Mouse (Mus musculus) hematopoietic stem cell, adult 5-6 weeks (primary cell): ENCODE data around the gene Atp1a3. TPM values are rescaled to one million over a fixed set of nuclear protein-coding genes. Genes with fewer than 3 reads are reported as not detected.
A peak's percentile ranks its signal among the peaks of the same experiment; 100 is the strongest.

ENCODE experiments used
- ATAC-seq, 2 experiments: fragments of 125-278 bp in 1 of 2; replicated peaks in 1 of 2; 2 replicates each; pipeline ENCODE4 v1.8.0; 2016 to 2017; ENCODE audit warnings: inconsistent platforms in 2 of 2, mild to moderate bottlenecking in 2 of 2, moderate number of reproducible peaks in 2 of 2, low read depth in 1 of 2, moderate TSS enrichment in 1 of 2; ENCODE audit not compliant: low FRiP score in 2 of 2, poor library complexity in 2 of 2, severe bottlenecking in 2 of 2, insufficient read depth in 1 of 2, low TSS enrichment in 1 of 2
- total RNA-seq: library from RNA; stranded (forward); fragments of 172-1452, 232-1000 nt; gene quantifications from 2 replicates; pipeline ENCODE4 v1.2.3, GENCODE M21; 2017

The Atp1a3 gene
- total RNA-seq, 1 experiment from 2014 or later = 9.9 TPM

GRCm38 (mm10) chr7:24973902-24974301, 31.9 kb downstream of the Atp1a3 start:
- ATAC-seq = no peak

DNA sequence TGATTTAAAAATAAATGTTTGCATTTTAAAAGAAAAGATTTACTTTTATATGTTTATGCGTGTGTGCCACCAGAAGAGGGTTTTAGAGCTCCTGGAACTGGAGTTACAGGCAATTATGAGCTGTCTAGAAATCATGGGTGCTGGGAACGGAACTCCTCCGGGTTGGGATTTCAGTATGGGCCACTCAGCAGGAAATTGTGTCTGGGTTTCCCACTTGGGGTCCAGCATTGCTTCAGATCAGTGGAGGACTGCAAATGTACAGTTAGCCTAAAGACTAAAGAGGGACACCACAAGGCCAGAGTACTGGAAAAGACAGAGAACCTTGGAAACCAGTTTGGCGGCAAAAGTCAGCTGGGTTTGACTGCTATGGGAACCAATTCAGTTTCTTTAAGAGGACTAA, 32.5 kb downstream of the Atp1a3 start:
- ATAC-seq = no peak

GRCm38 (mm10) chr7:24971972-24972893, 33.5 kb downstream of the Atp1a3 start, which contains the start of gene Rabac1:
Gene Rabac1, minus strand, starts transcription at chr7:24972754.
- ATAC-seq = peak; percentile 93 to 96

- ATAC-seq = peak in 1 of 2 experiments; percentile 24; a peak in 1 of 4 replicates
Measured at GRCm38 (mm10) chr7:24971261-24971971, 34.3 kb downstream of the Atp1a3 start.

- no peak for ATAC-seq
Measured at GRCm38 (mm10) chr7:24970341-24970740, 35.4 kb downstream of the Atp1a3 start.

DNA sequence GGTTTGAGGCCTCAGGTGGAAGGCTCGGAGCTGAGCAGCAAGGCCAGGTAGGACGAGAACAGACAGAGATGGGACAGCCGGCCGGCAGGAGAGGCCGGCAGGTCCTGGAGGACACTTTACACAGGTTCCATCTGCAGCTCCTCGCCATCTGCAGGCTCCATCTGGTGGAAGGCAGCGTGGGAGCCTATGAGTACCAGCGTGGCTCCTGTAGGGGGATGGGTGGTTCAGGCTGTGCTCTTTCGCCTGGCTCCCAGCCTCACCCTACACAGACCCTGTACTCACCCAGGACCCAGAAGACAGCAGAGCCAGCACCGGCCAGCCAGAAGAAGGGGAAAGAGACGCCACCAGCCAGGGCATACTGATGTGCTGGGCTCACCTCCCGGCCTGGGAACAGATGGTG, 36.0 kb downstream of the Atp1a3 start:
- no peak for ATAC-seq

DNA sequence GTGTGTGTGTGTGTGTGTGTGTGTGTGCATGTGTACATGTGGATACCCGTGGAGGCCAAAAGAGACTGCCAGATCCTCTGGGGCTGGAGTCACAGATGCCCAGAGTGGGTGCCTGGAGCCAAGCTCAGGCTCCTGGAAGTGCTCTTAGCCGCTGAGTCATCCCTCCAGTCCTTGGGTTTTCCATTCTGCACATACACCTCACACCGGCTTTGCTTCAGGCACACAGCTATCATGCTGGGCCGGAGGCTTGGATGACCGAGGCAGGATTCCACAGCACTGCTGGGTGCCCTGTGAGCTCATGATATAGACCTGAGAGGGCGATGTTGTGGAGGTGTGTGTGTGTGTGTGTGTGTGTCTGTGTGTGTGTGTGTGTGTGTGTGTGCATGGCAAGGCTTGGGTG, 37.3 kb downstream of the Atp1a3 start:
- no peak for ATAC-seq

DNA sequence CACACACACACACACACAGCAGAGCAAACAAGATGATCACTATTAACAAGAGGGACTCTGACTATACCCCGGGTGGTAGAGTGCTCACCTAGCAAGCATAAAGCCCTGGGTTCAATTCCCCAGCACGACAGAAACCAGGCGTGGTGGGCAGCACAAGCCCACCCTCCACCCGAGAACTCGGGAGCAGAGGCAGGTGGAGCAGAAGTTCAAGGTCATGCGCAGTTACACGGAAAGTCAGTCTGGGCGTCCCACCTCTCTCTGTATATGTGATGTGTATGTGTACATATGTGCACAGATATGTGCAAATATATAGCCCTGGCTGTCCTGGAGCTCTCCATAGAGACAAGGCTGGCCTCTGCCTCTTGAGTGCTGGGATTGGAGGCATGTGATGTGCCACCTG, 37.8 kb downstream of the Atp1a3 start:
- no peak for ATAC-seq

GRCm38 (mm10) chr7:24964897-24965535, 40.7 kb downstream of the Atp1a3 start:
- ATAC-seq = peak; percentile 37 to 66; a peak in 1 of 4 replicates

DNA sequence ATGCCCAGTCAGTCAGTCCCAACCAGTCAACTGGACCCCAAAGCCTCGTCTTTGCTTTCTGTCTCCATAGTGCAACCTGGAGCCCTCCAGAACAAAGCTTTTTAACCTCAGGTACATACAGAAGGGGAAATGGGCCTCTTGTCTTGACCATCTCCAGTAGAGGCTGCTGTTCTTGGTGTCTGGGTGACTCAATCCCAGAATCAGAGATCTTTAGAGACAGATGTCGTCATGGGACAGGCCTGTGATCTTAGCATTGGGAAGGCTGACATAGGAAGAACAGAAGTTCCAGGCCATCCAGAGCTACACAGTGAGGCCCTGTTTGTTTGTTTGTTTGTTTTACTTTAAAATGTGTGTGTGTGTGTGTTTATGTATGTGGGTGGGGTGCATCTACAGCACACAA, 41.5 kb downstream of the Atp1a3 start:
- ATAC-seq = no peak

DNA sequence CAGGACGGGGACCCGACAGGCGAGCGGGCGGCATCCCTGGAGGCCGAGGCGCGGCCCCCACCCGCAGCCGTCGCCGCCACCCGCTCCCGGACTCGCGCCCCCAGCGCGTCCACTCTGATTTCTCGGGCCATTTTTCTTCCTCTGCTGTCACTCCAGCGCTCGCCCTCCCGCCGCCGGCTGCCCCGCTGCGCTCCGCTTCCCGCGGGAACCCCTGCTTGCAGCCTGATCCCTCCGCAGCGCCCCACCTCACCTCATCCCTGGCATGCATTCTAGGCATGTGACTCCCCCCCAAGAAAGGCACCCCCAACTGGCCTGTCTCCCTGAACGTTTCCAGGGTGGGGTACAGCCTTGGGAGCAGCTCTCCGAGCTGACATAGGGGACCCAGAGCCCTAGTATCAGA, 50.5 kb downstream of the Atp1a3 start:
- ATAC-seq = no peak

DNA sequence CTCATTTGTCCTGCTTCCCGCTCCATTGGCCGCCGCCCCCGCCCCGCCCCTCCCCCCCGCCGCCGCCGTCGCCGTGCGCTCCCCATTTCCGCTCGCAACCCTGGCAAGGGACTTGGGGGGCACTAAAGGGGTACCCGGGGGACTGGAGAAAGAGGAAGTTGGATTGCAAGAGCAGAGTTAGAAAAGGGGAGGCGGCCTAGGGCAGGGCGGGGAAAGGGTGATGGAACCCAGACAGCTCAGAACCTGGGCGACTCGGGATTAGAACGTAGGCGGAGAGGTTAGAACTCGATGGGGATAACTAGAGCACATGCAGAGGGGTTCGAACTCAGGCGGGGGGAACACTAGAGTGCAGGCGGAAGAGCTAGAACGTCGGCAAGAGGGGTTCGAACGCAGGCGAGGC, 51.3 kb downstream of the Atp1a3 start:
- ATAC-seq = peak; percentile 84 to 90

DNA sequence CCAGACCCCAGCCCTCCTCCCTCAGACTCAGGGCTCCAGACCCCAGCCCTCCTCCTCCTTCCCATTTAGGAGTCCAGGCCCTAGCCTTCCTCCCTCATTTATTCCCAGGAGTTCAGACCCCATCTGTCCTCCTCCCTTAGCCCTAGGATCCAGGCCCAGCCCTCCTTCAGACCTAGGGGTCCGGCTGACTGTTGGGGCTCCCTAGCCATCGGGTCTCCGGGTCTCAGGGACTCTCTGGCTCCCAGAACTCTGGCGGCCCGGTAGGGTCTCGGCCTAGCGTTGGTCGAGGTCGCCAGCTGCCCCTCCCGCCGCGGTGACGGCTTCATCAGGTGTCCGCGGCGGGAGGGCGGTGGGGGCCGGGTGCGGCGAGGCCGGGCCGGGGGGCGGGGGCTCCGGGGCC, 51.8 kb downstream of the Atp1a3 start:
- ATAC-seq = no peak

DNA sequence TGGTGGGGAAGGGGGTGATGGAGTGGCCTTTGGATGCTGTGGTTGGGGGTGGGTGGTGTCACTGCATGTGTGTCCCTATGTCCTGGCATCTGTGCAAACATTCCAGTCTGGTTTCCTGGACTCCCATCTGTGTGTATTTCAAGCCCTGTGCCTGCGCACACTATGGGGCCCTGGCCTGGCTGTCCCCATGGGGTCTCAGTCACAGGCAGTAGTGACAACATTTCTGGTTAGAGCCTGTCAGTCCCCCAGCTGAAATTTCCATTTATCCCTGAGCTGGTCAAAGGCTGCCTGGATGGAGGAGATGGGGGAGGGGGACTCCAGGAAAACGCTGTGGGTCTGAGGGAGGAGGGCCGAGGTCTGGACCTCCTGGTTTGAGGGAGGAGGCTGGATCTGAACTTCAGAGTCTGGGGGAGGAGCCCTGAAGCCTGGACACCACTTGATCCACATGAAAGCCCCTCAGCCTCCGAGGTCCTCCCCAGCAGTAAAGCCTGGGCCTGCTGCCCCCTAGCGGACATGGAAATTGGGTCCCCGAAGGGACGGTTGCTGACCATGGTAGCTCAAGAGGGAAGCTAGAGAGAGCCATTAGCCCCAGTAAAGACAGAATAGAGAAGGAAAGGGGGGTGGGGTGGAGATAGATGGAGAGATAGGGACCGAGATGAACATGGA, 55.7 kb downstream of the Atp1a3 start:
- peak; percentile 58 to 72 for ATAC-seq

DNA sequence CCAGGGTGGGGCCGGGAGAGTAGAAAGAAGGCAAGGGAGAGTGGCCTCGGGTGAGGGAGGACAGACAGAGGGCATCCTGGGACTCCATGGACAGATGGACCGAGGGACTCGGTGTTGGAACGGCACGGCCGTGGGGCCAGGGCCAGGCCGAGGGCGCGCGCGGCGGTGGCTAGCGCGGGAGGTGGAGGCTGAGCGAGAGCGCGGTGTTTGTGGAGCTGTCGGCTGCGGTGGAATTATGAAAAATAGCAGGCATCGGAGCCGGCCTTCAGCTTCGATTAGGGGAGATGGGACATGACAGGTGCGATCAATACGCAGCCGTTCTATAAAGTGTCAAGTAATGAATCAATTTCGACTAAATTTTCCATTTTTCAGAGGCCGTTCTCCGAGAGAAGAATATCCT, 57.0 kb downstream of the Atp1a3 start:
- ATAC-seq = no peak

GRCm38 (mm10) chr7:24947316-24948048, 58.3 kb downstream of the Atp1a3 start:
- no peak for ATAC-seq
